Mouse (Mus musculus) adipocyte (in vitro differentiated cells): Measurements from ENCODE around the gene Cnnm3.

Experiments used
- DNase-seq: peaks from one replicate; pipeline ENCODE4 v3.0.0-alpha.2; 2016; ENCODE audit warnings: low spot score

The Cnnm3 gene

GRCm38 (mm10) chr1:36497312-36497711 lies 14.4 kb upstream of the Cnnm3 start:
- no peak for DNase-seq

GRCm38 (mm10) chr1:36501261-36501660 lies 10.4 kb upstream of the Cnnm3 start:
- peak; percentile 75 for DNase-seq

GRCm38 (mm10) chr1:36508238-36508637 lies 3.4 kb upstream of the Cnnm3 start:
- DNase-seq: no peak

GRCm38 (mm10) chr1:36512089-36512965 lies 660 bp downstream of the Cnnm3 start:
- peak; percentile 15 for DNase-seq

GRCm38 (mm10) chr1:36512966-36513280 lies 1.3 kb downstream of the Cnnm3 start:
- no peak for DNase-seq

- peak; percentile 79 for DNase-seq
These were observed 1.6 kb downstream of the Cnnm3 start for GRCm38 (mm10) chr1:36513310-36513709.

- peak; percentile 30 for DNase-seq
These were observed 2.1 kb downstream of the Cnnm3 start for GRCm38 (mm10) chr1:36513718-36514117.

- DNase-seq: no peak
These were observed 6.6 kb downstream of the Cnnm3 start for GRCm38 (mm10) chr1:36518259-36518658.

GRCm38 (mm10) chr1:36519626-36520025 lies 8.0 kb downstream of the Cnnm3 start:
- no peak for DNase-seq

GRCm38 (mm10) chr1:36522210-36522609 lies 10.5 kb downstream of the Cnnm3 start:
- DNase-seq: no peak

GRCm38 (mm10) chr1:36523332-36524013 lies 11.8 kb downstream of the Cnnm3 start:
- DNase-seq: no peak

- DNase-seq: no peak
These were observed 12.4 kb downstream of the Cnnm3 start for GRCm38 (mm10) chr1:36524058-36524457.

- no peak for DNase-seq
These were observed 14.1 kb downstream of the Cnnm3 start for GRCm38 (mm10) chr1:36525774-36526173.

- DNase-seq: no peak
These were observed 15.2 kb downstream of the Cnnm3 start for GRCm38 (mm10) chr1:36526903-36527302.

GRCm38 (mm10) chr1:36528351-36528750 lies 16.7 kb downstream of the Cnnm3 start:
- DNase-seq: peak; percentile 53

GRCm38 (mm10) chr1:36529274-36529673 lies 17.6 kb downstream of the Cnnm3 start:
- no peak for DNase-seq

- no peak for DNase-seq
These were observed 18.2 kb downstream of the Cnnm3 start for GRCm38 (mm10) chr1:36529875-36530274.

GRCm38 (mm10) chr1:36530485-36530884 lies 18.8 kb downstream of the Cnnm3 start:
- no peak for DNase-seq

- no peak for DNase-seq
These were observed 19.3 kb downstream of the Cnnm3 start for GRCm38 (mm10) chr1:36530962-36531361.

GRCm38 (mm10) chr1:36531461-36531860 lies 19.8 kb downstream of the Cnnm3 start:
- DNase-seq: no peak

- no peak for DNase-seq
These were observed 21.9 kb downstream of the Cnnm3 start for GRCm38 (mm10) chr1:36533546-36533945.

GRCm38 (mm10) chr1:36534595-36535058 lies 23.0 kb downstream of the Cnnm3 start:
- no peak for DNase-seq
